Mouse (Mus musculus) liver, embryonic 18 days (tissue): ENCODE results near the gene Trank1. TPM values are rescaled to one million over a fixed set of nuclear protein-coding genes. Genes with fewer than 3 reads are reported as not detected.

ENCODE experiments used
- polyA plus RNA-seq: library from polyadenylated mRNA; depleted of rRNA; stranded (reverse); fragments of >200 nt; gene quantifications from 2 replicates; pipeline ENCODE4 v1.2.3, GENCODE M21; 2012; rRNA removed

The Trank1 gene
- polyA plus RNA-seq, result 0.06 TPM in 2 replicates

DNA sequence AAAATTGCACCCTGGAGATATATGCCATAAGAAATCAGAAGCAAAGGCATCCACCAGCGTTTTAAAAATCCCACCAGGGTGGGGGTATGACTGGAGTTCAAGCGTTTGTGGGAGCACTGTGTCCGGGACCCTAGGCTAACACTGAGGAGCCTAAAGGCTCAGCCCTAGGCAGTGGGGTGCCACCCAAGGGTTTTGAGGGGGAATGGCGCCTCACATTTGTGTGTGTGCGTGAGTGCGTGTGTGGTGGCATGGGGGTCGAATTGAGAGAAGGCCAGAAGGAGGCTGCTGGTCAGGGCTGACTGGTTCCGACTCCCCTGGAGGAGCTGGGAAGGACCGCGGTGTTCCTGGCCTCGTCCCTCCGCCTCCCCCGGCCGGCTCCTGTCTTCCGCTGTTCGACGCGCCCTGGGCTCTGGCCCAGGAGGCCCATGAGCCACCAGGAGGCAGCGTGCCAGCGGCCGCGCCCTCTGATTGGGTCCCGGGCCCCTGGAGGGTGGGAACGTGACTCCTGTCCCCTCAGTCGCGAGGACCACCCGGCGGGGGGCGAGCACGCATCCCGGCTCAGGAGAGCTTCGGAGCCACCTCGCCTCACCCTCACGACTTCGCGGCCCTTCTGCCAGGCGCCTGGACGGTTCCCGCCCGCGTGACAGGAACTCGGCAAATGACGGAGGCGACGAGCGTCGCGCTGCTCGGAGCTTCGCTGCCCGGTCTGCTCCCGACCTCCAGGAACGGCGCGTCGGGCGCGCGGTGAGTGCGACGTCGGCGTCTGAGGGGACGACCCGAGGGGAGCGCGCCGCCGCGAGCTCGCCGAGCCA lies at the start of gene Trank1:
Trank1 (plus strand) TSS at position 709 of the 812 bp plus-strand sequence.

DNA sequence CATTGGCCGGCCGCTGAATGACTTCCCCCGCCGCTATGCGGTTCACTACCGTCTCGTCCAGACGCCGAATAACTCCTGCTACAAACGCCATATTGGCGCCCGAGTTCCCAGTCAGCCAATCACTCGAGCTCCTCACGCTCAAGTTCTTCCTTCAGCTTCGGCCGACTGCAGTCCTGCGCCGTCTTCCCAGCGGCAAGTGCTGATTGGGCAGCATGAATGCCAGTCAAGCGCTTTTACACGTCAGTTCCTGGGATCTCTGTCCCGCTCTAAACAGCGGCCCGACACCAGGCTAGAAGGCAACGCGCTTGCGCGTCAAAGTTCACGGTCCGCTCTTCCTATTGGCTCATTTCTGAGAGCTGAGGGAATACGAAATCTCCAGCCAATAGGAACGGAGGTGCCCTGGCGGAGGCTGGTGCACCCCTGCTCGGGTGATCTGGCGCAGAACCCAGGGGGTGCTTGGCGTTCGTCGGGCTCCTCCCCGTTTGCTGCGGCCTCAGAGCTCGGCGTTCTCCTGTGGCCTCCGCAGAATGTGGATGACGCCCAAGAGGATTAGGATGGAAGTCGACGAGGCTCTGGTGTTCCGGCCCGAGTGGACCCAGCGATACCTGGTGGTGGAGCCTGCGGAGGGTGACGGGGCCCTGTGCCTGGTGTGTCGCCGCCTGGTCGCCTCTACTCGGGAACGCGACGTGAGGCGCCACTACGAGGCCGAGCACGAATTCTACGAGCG lies 39.9 kb upstream of the Trank1 start, which contains the start of the genes Mlh1 and Epm2aip1:
Mlh1 (minus strand) TSS at position 358 of the 727 bp plus-strand sequence.
Epm2aip1 (plus strand) TSS at position 496 of the 727 bp plus-strand sequence.

DNA sequence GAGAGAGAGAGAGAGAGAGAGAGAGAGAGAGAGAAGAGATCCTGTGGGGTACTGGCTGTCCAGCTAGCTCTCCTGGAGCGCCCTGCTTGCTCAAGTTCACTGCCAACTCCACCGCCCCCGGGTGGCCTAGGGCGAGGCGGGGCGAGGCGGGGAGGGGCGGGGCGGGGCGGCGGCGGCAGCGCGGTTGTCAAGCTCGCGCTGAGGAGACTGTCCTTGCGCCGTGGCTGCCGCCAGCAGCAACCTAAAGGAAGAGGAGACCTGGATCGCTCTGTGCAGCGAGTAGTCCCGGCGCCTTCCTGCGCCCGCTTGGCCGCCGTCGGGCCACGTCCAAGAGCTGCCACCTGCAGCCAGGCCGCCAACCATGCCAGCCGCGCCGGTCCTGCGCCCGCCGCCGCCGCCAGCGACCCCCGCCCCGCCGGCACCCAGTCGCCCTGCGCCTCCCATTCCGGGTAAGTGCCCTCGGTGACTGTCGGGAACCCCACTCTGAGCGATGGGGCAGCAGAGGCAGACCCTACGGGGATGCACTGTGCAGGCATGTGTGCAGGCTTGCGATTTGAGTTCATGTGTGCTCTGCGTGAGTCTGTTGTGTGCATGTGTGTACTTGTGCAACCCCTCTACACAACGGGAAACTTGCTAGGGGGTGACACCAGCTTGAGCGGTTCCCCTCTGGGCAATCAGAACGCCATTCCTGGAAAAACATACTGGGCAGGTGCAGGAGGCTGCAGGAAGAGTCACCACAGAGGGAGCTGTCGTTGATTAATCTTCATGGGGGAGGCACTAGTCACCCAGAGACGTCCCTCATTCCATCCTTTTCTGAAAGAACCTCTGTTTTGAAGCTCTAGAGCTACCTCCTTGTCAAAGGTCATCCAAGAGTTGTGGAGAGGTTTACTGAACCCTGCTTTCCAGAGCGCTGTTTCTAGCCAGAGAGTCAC lies 127.6 kb downstream of the Trank1 start, which contains the start of gene Dclk3:
Dclk3 (plus strand) TSS at position 178 of the 932 bp plus-strand sequence.

Other genes with a start within 250 kb of the Trank1 start
- gene Lrrfip2, start 194.1 kb upstream of the Trank1 start, polyA plus RNA-seq, result 14.7 and 16.1 TPM in 2 replicates
- gene Mlh1, start 39.9 kb upstream of the Trank1 start, polyA plus RNA-seq, result 14.8 TPM in 2 replicates
- 12.2 and 12.8 TPM in 2 replicates for gene Epm2aip1, start 39.8 kb upstream of the Trank1 start, polyA plus RNA-seq
- gene Dclk3, start 127.3 kb downstream of the Trank1 start, polyA plus RNA-seq, result 0.23 and 0.30 TPM in 2 replicates